Mouse (Mus musculus): ENCODE data around the gene 4931408C20Rik. TPM values are rescaled to one million over a fixed set of nuclear protein-coding genes. Genes with fewer than 3 reads are reported as not detected.

4931408C20Rik gene
- total RNA-seq (2023) = 1 to 10 TPM; 1.7 to 4.5 TPM

GRCm38 (mm10) chr1:26686842-26687760, at the start of gene 4931408C20Rik:
4931408C20Rik (minus strand) TSS chr1:26687460.

